Mouse (Mus musculus) forebrain, postnatal 0 days (tissue): ENCODE measurements around the gene Xlr3a. TPM values are rescaled to one million over a fixed set of nuclear protein-coding genes. Genes with fewer than 3 reads are reported as not detected.
"Not testable (repeated sequence)": the region's sequence is repeated elsewhere in the genome, so short reads cannot be mapped to it uniquely, and the experiment has no call there.

Experiments used
- ATAC-seq: fragments of 200-750 bp; cut with Nextera tagmentation; 2 replicates; pipeline ENCODE4 v1.8.0; 2017; ENCODE audit warnings: mild to moderate bottlenecking, moderate library complexity
- DNase-seq: peaks from one replicate; pipeline ENCODE4 v3.0.0-alpha.2; 2015
- H3K27ac ChIP-seq: fragments of 300-500 bp; sonication (generic); 2 replicates; pipeline ENCODE4 v1.5.1; 2014; ENCODE audit warnings: low read depth, mild to moderate bottlenecking, antibody characterized with exemption, low read length, moderate library complexity, mixed read lengths
- H3K27me3 ChIP-seq: fragments of 300-500 bp; sonication (generic); 2 replicates; pipeline ENCODE4 v1.6.1; 2014; ENCODE audit warnings: mild to moderate bottlenecking, low read length, mixed read lengths; ENCODE audit not compliant: insufficient read depth
- H3K36me3 ChIP-seq: fragments of 300-500 bp; sonication (generic); 2 replicates; pipeline ENCODE4 v1.6.1; 2014; ENCODE audit warnings: mild to moderate bottlenecking, moderate library complexity; ENCODE audit not compliant: insufficient read depth
- H3K4me1 ChIP-seq: fragments of 300-500 bp; sonication (generic); 2 replicates; pipeline ENCODE4 v1.6.1; 2014; ENCODE audit warnings: antibody characterized with exemption; ENCODE audit not compliant: insufficient read depth
- H3K4me2 ChIP-seq: fragments of 300-500 bp; sonication (generic); 2 replicates; pipeline ENCODE4 v1.6.1; 2014; ENCODE audit warnings: low read depth, mild to moderate bottlenecking, moderate library complexity
- H3K4me3 ChIP-seq: fragments of 300-500 bp; sonication (generic); 2 replicates; pipeline ENCODE4 v1.5.1; 2014; ENCODE audit warnings: low read depth, low read length, mixed read lengths
- H3K9ac ChIP-seq: fragments of 300-500 bp; sonication (generic); 2 replicates; pipeline ENCODE4 v1.6.1; 2014; ENCODE audit warnings: mild to moderate bottlenecking
- H3K9me3 ChIP-seq: fragments of 300-500 bp; sonication (generic); 2 replicates; pipeline ENCODE4 v1.6.1; 2016; ENCODE audit warnings: low read length
- WGBS: fragments of 180-500 bp; shearing (Covaris S2); extraction: QIAGEN DNeasy Blood & Tissue Kit; methylation state at CpG from one replicate; pipeline ENCODE4 v1.1.7; 2014; 5-methylcytosine and 5-hydroxymethylcytosine counted together
- polyA plus RNA-seq: library from polyadenylated mRNA; unstranded; fragments of >200 nt; fragmentation: Nextera tagmentation; extraction: Ambion mirVana; gene quantifications from 2 replicates; pipeline ENCODE4 v1.2.1, GENCODE M21; 2015
- total RNA-seq: library from RNA; depleted of rRNA; stranded (reverse); fragments of >200 nt; gene quantifications from 2 replicates; pipeline ENCODE4 v1.2.3, GENCODE M21; 2014; rRNA removed

The Xlr3a gene
- 2.3 and 2.7 TPM in 2 replicates for total RNA-seq
- polyA plus RNA-seq, result 1.7 and 1.9 TPM in 2 replicates

DNA sequence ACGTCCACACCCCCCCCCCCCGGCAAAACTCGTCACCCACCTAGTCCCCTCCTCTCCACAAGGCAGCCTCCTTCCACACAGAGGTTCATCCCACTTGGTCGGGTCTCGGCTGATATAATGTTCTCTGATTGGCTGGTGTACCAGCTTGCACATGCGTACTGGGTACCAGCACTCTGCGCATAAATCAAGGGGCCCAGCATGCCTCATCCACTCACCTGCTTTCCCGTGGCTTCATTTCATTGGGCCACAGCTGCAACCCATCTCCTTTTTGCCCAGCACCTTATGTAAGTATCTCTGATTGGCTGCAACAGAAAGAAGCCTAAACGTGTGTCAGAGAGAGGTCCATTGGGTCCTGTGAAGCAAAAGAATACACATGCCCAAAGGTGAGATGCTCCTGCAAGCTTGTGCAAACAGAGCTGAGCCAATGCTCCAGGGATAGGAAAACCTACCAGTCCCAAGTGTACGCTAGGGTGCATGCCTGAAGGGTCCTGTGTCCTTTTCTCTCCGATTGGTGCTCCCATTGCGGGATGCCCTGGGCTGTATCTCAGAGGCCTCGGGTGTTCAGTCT is at the start of gene Xlr3a:
Gene Xlr3a (minus strand): TSS at position 155 of the 568 bp plus-strand sequence.
- H3K27ac ChIP-seq, H3K27me3 ChIP-seq, H3K4me3 ChIP-seq, H3K4me1 ChIP-seq, H3K36me3 ChIP-seq, H3K9me3 ChIP-seq, H3K4me2 ChIP-seq, H3K9ac ChIP-seq, ATAC-seq: not testable (repeated sequence)
- WGBS, result 79% methylated on average over 12 of the region's 13 CpGs
- DNase-seq, result peak; percentile 0

GRCm38 (mm10) chrX:73143218-73143618 is 46.3 kb upstream of the Xlr3a start:
- not testable (repeated sequence) for H3K9ac ChIP-seq, H3K27ac ChIP-seq, H3K4me3 ChIP-seq, H3K36me3 ChIP-seq, H3K4me2 ChIP-seq, H3K27me3 ChIP-seq, H3K9me3 ChIP-seq, DNase-seq, H3K4me1 ChIP-seq
- no CpG with 5 or more reads among the region's 7 CpGs for WGBS
- ATAC-seq, result peak; percentile 87

DNA sequence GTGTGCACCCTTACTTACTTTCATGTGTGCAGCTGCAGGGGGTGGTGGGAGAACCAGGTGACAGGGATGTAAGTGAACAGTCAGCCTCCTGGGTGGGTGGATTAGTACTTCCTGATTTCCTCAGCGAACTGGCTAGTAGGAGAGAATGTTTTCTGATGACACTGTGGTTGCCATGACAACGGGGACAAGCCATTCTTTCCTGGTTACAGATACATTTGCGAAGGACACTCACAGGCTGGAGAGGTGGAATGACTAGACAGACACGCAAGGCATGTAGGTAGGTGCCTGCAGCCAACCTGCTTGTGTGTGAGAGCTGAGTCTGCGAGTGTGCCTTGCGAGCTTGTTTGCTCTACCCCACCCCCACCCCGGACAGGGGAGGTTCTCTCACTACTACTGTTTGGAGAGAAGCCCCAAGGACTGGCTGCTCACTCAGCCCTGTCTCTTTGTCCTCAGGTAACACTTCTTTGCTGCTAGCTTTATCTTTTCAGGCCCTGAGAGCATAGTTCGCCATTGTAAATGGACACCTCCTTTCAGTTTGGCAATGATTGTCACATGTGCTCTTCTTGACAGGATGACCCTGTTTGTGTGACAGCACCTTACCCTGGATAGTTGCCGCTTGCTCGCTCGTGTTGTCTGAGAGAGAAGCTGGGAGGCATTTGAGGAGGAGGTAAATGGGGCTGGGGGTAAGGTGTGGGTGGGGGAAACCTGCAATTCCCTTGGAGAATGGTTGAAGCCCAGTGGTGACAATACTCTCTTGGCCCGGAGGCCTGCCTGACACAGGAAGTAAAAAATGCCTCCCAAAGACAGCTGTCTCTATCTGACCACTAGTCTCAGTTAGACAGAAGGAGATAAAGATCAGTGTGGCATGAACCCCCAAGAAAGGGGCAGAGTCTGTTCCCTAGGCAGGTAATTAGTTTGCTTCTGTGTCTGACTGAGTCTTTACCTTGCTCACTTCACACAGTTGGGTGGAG is 26.2 kb upstream of the Xlr3a start:
- no CpG with 5 or more reads among the region's 12 CpGs for WGBS
- H3K4me2 ChIP-seq, H3K4me1 ChIP-seq, H3K36me3 ChIP-seq, H3K9me3 ChIP-seq, H3K27ac ChIP-seq, H3K27me3 ChIP-seq, H3K9ac ChIP-seq, DNase-seq, H3K4me3 ChIP-seq: not testable (repeated sequence)
- peak; percentile 85 for ATAC-seq

- not testable (repeated sequence) for H3K27me3 ChIP-seq, H3K9ac ChIP-seq, ATAC-seq, H3K4me1 ChIP-seq, H3K4me2 ChIP-seq, H3K4me3 ChIP-seq, H3K36me3 ChIP-seq, H3K9me3 ChIP-seq, H3K27ac ChIP-seq, DNase-seq
- no CpG with 5 or more reads among the region's 7 CpGs for WGBS
These were observed 19.9 kb upstream of the Xlr3a start, which contains the start of gene Gm14685 for GRCm38 (mm10) chrX:73116747-73117146. Gm14685 (plus strand) TSS chrX:73117047.

GRCm38 (mm10) chrX:73082267-73083055 is 14.4 kb downstream of the Xlr3a start, which contains the start of gene Xlr4a:
Xlr4a (minus strand) TSS chrX:73082478.
- H3K4me3 ChIP-seq, H3K9me3 ChIP-seq, H3K9ac ChIP-seq, H3K36me3 ChIP-seq, DNase-seq, H3K4me1 ChIP-seq, H3K27me3 ChIP-seq, H3K4me2 ChIP-seq, ATAC-seq, H3K27ac ChIP-seq: not testable (repeated sequence)
- 84% methylated on average over 19 of the region's 19 CpGs for WGBS

GRCm38 (mm10) chrX:73066765-73067312 is 30.1 kb downstream of the Xlr3a start:
- not testable (repeated sequence) for H3K4me1 ChIP-seq, H3K9ac ChIP-seq, H3K27ac ChIP-seq, H3K4me3 ChIP-seq, DNase-seq, H3K36me3 ChIP-seq, H3K27me3 ChIP-seq, H3K9me3 ChIP-seq, H3K4me2 ChIP-seq, ATAC-seq
- WGBS, result no CpG with 5 or more reads among the region's 5 CpGs
